Mouse (Mus musculus): ENCODE results near the gene Stoml2.

Gene Stoml2

GRCm38 (mm10) chr4:43038567-43039495 is 7.3 kb upstream of the Stoml2 start:
- DNase-seq (ENCODE audit: extremely low spot score): no peak

- no peak for DNase-seq (ENCODE audit: extremely low spot score)
Observed at GRCm38 (mm10) chr4:43037860-43038566, 6.5 kb upstream of the Stoml2 start.

GRCm38 (mm10) chr4:43036356-43036755 is 4.8 kb upstream of the Stoml2 start:
- DNase-seq (ENCODE audit: extremely low spot score): no peak

- DNase-seq (ENCODE audit: extremely low spot score): no peak
Observed at GRCm38 (mm10) chr4:43035851-43036250, 4.3 kb upstream of the Stoml2 start.

GRCm38 (mm10) chr4:43033481-43033880 is 2.0 kb upstream of the Stoml2 start:
- DNase-seq (ENCODE audit: extremely low spot score): no peak

- no peak for DNase-seq (ENCODE audit: extremely low spot score)
Observed at GRCm38 (mm10) chr4:43032501-43032900, 991 bp upstream of the Stoml2 start.

GRCm38 (mm10) chr4:43030780-43031230 is 705 bp downstream of the Stoml2 start:
- DNase-seq (ENCODE audit: extremely low spot score): no peak

- no peak for DNase-seq (ENCODE audit: extremely low spot score)
Observed at GRCm38 (mm10) chr4:43030352-43030751, 1.2 kb downstream of the Stoml2 start.

- DNase-seq (ENCODE audit: extremely low spot score): no peak
Observed at GRCm38 (mm10) chr4:43029749-43030148, 1.8 kb downstream of the Stoml2 start.

GRCm38 (mm10) chr4:43029121-43029520 is 2.4 kb downstream of the Stoml2 start:
- DNase-seq (ENCODE audit: extremely low spot score): no peak

GRCm38 (mm10) chr4:43025084-43025960 is 6.2 kb downstream of the Stoml2 start, which contains the start of gene Pigo:
TSS of gene Pigo (minus strand) at chr4:43025819.
- DNase-seq (ENCODE audit: extremely low spot score): peak; percentile 94

- no peak for DNase-seq (ENCODE audit: extremely low spot score)
Observed at GRCm38 (mm10) chr4:43024673-43025072, 6.8 kb downstream of the Stoml2 start.

- no peak for DNase-seq (ENCODE audit: extremely low spot score)
Observed at GRCm38 (mm10) chr4:43021341-43021740, 10.2 kb downstream of the Stoml2 start.

GRCm38 (mm10) chr4:43020876-43021275 is 10.6 kb downstream of the Stoml2 start:
- no peak for DNase-seq (ENCODE audit: extremely low spot score)

- DNase-seq (ENCODE audit: extremely low spot score): no peak
Observed at GRCm38 (mm10) chr4:43019641-43020465, 11.7 kb downstream of the Stoml2 start.

- DNase-seq (ENCODE audit: extremely low spot score): no peak
Observed at GRCm38 (mm10) chr4:43019176-43019575, 12.3 kb downstream of the Stoml2 start.

GRCm38 (mm10) chr4:43018156-43018555 is 13.4 kb downstream of the Stoml2 start:
- no peak for DNase-seq (ENCODE audit: extremely low spot score)

GRCm38 (mm10) chr4:43012091-43012490 is 19.4 kb downstream of the Stoml2 start:
- no peak for DNase-seq (ENCODE audit: extremely low spot score)

GRCm38 (mm10) chr4:43010161-43011038 is 21.1 kb downstream of the Stoml2 start, which contains the start of gene Fancg:
TSS of gene Fancg (minus strand) at chr4:43010506.
- peak; percentile 89 for DNase-seq (ENCODE audit: extremely low spot score)

GRCm38 (mm10) chr4:43005765-43006164 is 25.7 kb downstream of the Stoml2 start:
- no peak for DNase-seq (ENCODE audit: extremely low spot score)

Data from embryo, embryonic 9.5 days (tissue).